Mouse (Mus musculus) lung, adult 2 months (tissue): ENCODE data around the gene Gm49318.

Experiments used
- CTCF ChIP-seq: fragments of 200-500 bp; IDR thresholded peaks from 2 replicates; pipeline ENCODE4 v1.5.1; 2011; ENCODE audit warnings: mild to moderate bottlenecking, low read length, control low read depth; ENCODE audit not compliant: insufficient read depth
- POLR2A ChIP-seq: fragments of 200-500 bp; IDR thresholded peaks from 2 replicates; pipeline ENCODE4 v1.6.1; 2011; ENCODE audit warnings: low read depth, mild to moderate bottlenecking, control low read depth, low read length, borderline replicate concordance; ENCODE audit errors: extremely low read depth

GRCm38 (mm10) chr9:22035300-22036044, 35.6 kb downstream of the Gm49318 start:
- TF ChIP-seq CTCF (no peak), POLR2A (no peak)
